Mouse (Mus musculus): Measurements from ENCODE around the gene Atat1.

Atat1 gene

GRCm38 (mm10) chr17:35917463-35918251, 7.8 kb upstream of the Atat1 start:
- peak; percentile 78 to 84 for DNase-seq (ENCODE audit: low spot score in 2 of 2)

GRCm38 (mm10) chr17:35917143-35917462, 7.2 kb upstream of the Atat1 start:
- no peak for DNase-seq (ENCODE audit: low spot score in 2 of 2)

GRCm38 (mm10) chr17:35916297-35917142, 6.6 kb upstream of the Atat1 start, which contains the start of the genes Mrps18b and Ppp1r10:
Gene Mrps18b, minus strand, starts transcription at chr17:35916389.
Gene Ppp1r10, plus strand, starts transcription at chr17:35916434.
- DNase-seq (ENCODE audit: low spot score in 2 of 2): peak; percentile 100

- no peak for DNase-seq (ENCODE audit: low spot score in 2 of 2)
Measured at GRCm38 (mm10) chr17:35915538-35916296, 5.8 kb upstream of the Atat1 start.

GRCm38 (mm10) chr17:35914975-35915374, 5.1 kb upstream of the Atat1 start:
- DNase-seq (ENCODE audit: low spot score in 2 of 2): no peak

GRCm38 (mm10) chr17:35909186-35909918, 523 bp downstream of the Atat1 start:
- no peak for DNase-seq (ENCODE audit: low spot score in 2 of 2)

- no peak for DNase-seq (ENCODE audit: low spot score in 2 of 2)
Measured at GRCm38 (mm10) chr17:35907609-35908008, 2.3 kb downstream of the Atat1 start.

GRCm38 (mm10) chr17:35905587-35905986, 4.3 kb downstream of the Atat1 start:
- no peak for DNase-seq (ENCODE audit: low spot score in 2 of 2)

- DNase-seq (ENCODE audit: low spot score in 2 of 2): no peak
Measured at GRCm38 (mm10) chr17:35903992-35904355, 5.9 kb downstream of the Atat1 start.

GRCm38 (mm10) chr17:35903343-35903991, 6.4 kb downstream of the Atat1 start:
- no peak for DNase-seq (ENCODE audit: low spot score in 2 of 2)

- no peak for DNase-seq (ENCODE audit: low spot score in 2 of 2)
Measured at GRCm38 (mm10) chr17:35900636-35901035, 9.2 kb downstream of the Atat1 start.

GRCm38 (mm10) chr17:35897644-35898573, 12.0 kb downstream of the Atat1 start:
- DNase-seq (ENCODE audit: low spot score in 2 of 2): no peak

- DNase-seq (ENCODE audit: low spot score in 2 of 2): peak; percentile 93 to 95
Measured at GRCm38 (mm10) chr17:35896781-35897643, 12.9 kb downstream of the Atat1 start, which contains the start of gene 2310061I04Rik. Gene 2310061I04Rik, minus strand, starts transcription at chr17:35897431.

- no peak for DNase-seq (ENCODE audit: low spot score in 2 of 2)
Measured at GRCm38 (mm10) chr17:35887725-35888124, 22.1 kb downstream of the Atat1 start.

- DNase-seq (ENCODE audit: low spot score in 2 of 2): no peak
Measured at GRCm38 (mm10) chr17:35883777-35884176, 26.1 kb downstream of the Atat1 start.

- no peak for DNase-seq (ENCODE audit: low spot score in 2 of 2)
Measured at GRCm38 (mm10) chr17:35882924-35883323, 27.0 kb downstream of the Atat1 start.

- DNase-seq (ENCODE audit: low spot score in 2 of 2): peak; percentile 97 to 98
Measured at GRCm38 (mm10) chr17:35879245-35880057, 30.4 kb downstream of the Atat1 start, which contains the start of gene Dhx16. Gene Dhx16, plus strand, starts transcription at chr17:35879819.

GRCm38 (mm10) chr17:35874721-35875120, 35.2 kb downstream of the Atat1 start:
- peak; percentile 65 to 67 for DNase-seq (ENCODE audit: low spot score in 2 of 2)
